Mouse (Mus musculus) embryo, embryonic 10 days (tissue): ENCODE measurements around the gene Crip2.

Experiments used
- DNase-seq: peaks from one replicate; pipeline ENCODE4 v3.0.0-alpha.2; 2015; ENCODE audit warnings: low spot score

Crip2 gene

GRCm38 (mm10) chr12:113147481-113147880, 7.4 kb downstream of the Crip2 start:
- DNase-seq = no peak

GRCm38 (mm10) chr12:113148381-113149035, 8.5 kb downstream of the Crip2 start:
- no peak for DNase-seq

- no peak for DNase-seq
These were observed 9.3 kb downstream of the Crip2 start for GRCm38 (mm10) chr12:113149341-113149740.

GRCm38 (mm10) chr12:113149896-113150295, 9.9 kb downstream of the Crip2 start:
- DNase-seq = no peak

- DNase-seq = no peak
These were observed 10.6 kb downstream of the Crip2 start for GRCm38 (mm10) chr12:113150591-113150990.

- no peak for DNase-seq
These were observed 11.0 kb downstream of the Crip2 start for GRCm38 (mm10) chr12:113151046-113151445.

GRCm38 (mm10) chr12:113151661-113152271, 11.7 kb downstream of the Crip2 start:
- DNase-seq = peak; percentile 46

GRCm38 (mm10) chr12:113152272-113152661, 12.2 kb downstream of the Crip2 start:
- DNase-seq = no peak

GRCm38 (mm10) chr12:113152991-113153525, 13.0 kb downstream of the Crip2 start:
- DNase-seq = no peak

- DNase-seq = no peak
These were observed 13.9 kb downstream of the Crip2 start for GRCm38 (mm10) chr12:113153971-113154370.

- no peak for DNase-seq
These were observed 14.7 kb downstream of the Crip2 start for GRCm38 (mm10) chr12:113154747-113155075.

GRCm38 (mm10) chr12:113155076-113155771, 15.2 kb downstream of the Crip2 start:
- peak; percentile 65 for DNase-seq

GRCm38 (mm10) chr12:113155887-113156539, 16.0 kb downstream of the Crip2 start, which contains the start of gene Tedc1:
Tedc1 (plus strand) TSS chr12:113156421.
- DNase-seq = peak; percentile 97

GRCm38 (mm10) chr12:113156540-113156929, 16.5 kb downstream of the Crip2 start:
- DNase-seq = no peak

GRCm38 (mm10) chr12:113157002-113157401, 17.0 kb downstream of the Crip2 start:
- DNase-seq = no peak

- DNase-seq = no peak
These were observed 17.5 kb downstream of the Crip2 start for GRCm38 (mm10) chr12:113157521-113157920.

- DNase-seq = no peak
These were observed 17.9 kb downstream of the Crip2 start for GRCm38 (mm10) chr12:113157971-113158370.

GRCm38 (mm10) chr12:113163561-113164006, 23.5 kb downstream of the Crip2 start:
- DNase-seq = peak; percentile 36

GRCm38 (mm10) chr12:113168031-113168536, 28.0 kb downstream of the Crip2 start:
- no peak for DNase-seq

GRCm38 (mm10) chr12:113176960-113177725, 37.1 kb downstream of the Crip2 start:
- no peak for DNase-seq

GRCm38 (mm10) chr12:113181020-113181419, 41.0 kb downstream of the Crip2 start:
- no peak for DNase-seq
